Mouse (Mus musculus) heart, adult 10 weeks (tissue): Measurements from ENCODE around the gene Gm27027. TPM values are rescaled to one million over a fixed set of nuclear protein-coding genes. Genes with fewer than 3 reads are reported as not detected.

Experiments used
- polyA plus RNA-seq: library from polyadenylated mRNA; stranded (reverse); fragments of 350-450 nt; fragmentation: Illumina TruSeq; extraction: RNeasy Lipid Tissue Mini Kit (QIAGEN cat#74804); gene quantifications from one replicate; pipeline ENCODE4 v1.2.3, GENCODE M21; 2014; ENCODE audit warnings: low read depth, low replicate concordance

The Gm27027 gene
- not detected for polyA plus RNA-seq

DNA sequence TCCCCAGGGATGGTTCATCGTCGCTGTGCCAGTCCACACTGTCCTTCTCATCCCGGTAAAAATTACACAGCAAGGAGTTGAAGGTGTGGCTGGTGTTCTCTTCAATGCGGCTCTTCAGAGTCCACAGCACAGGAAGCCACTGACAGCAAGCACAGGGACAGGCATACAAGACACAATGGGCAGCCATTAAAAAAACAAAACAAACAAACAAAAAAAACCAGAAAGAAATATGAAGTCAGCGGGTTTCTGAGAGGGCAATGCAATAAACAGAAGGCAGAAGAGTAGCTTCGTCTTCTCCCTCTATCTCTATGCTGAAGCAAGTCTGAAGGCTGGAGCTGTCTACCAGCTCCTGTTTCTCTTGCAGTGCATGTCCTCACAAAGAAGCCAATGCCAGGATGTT lies at the start of gene Gm27027:
Gene Gm27027, minus strand, starts transcription at position 101 of the 400 bp plus-strand sequence.

DNA sequence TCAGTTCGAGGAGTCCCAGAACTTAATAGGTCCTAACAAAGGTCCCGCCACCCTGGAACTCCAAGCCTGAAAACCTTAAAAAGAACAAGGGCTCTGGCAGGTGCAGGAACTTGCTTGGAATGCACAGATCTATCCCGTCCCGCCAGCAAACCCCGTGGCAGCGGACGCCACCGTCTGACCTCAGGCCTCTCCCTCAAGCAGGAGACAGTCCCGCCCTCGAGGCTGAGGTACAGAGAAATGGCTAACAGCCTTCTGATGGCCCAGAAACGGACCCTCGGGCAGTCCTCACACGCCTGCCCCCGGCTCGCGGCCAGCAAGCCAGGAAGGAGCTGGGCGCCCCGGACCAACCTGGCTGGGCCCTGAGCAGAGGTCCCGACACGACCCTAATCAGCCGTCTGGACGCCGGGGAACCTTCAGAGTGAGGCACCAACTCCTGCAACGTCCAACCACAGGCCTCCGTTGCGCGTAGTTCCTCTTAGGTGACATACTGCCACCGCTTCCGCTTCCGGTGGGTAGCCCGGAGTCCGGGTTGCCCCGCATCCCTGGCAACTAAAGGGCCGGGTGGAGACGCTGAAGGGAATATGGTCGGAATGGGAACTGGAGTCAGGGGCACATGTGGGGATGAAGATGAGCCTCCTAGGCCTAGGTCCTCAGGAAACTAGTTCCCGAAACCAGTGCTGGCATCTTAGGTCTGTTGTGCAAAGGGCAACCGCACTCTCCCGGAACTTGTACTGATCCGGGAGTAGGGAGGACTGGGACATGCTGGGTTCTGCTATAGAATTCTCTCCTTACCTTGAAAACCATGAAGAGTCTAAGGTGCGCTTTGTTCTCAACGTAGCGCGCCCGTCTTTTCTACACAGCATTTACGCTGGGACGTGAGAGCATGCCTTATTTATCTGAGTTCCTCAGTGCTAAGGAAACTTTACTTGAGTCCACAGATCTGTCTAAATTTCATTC lies 14.5 kb upstream of the Gm27027 start, which contains the start of gene Alkbh3:
Gene Alkbh3, minus strand, starts transcription at position 473 of the 957 bp plus-strand sequence.

DNA sequence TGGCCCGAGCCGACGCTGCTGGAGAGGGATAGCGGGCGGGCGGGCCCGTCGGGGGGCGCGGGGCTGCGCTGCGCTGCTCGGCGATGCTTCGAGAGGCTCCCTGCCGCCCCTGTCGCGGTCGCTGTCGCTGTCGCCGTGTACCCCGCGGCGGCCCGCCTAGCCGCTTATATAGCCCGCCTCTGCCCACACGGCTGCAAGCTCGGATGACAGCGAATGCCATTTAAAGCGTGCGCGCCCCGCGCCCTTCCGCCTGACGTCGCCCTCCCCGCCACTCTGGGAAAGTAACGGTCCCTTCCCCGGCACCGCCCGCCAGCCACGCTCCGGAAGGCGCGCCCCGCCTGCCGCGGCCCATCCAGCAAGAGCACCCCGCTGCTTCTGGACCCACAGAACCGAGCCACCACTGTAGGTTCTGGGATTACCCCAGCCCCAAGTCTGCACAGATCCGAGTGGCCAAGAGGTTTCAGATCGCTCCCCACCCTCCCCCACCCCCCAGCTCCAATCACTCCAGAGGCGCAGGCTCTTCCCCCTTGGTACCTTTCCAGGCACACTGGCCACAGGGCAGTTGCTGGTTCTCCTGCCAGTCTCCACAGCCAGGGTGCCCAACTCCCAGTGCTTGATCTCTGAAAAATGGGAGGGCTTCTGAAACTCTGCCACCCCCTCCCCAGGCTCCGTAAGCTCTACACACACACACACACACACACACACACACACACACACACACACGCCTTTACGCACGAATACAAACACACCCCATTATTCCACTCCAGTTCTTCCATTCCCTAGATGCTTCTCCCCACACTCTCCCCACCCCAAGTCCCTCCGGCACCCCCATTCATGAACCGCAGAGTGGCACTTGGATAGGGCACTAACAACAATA lies 39.0 kb downstream of the Gm27027 start, which contains the start of gene Gm13889:
Gene Gm13889, minus strand, starts transcription at position 294 of the 877 bp plus-strand sequence.

Other genes starting within 250 kb of the Gm27027 start
- gene Ext2, start 173.8 kb downstream of the Gm27027 start, polyA plus RNA-seq: 33.0 TPM
- gene Accs, start 146.4 kb downstream of the Gm27027 start, polyA plus RNA-seq: 7.7 TPM
- gene Accsl, start 127.2 kb downstream of the Gm27027 start, polyA plus RNA-seq: not detected
- gene Gm13889, start 39.2 kb downstream of the Gm27027 start, polyA plus RNA-seq: 6.3 TPM
- gene Alkbh3, start 14.5 kb upstream of the Gm27027 start, polyA plus RNA-seq: 67.7 TPM
- gene Hsd17b12, start 161.6 kb upstream of the Gm27027 start, polyA plus RNA-seq: 27.7 TPM